In genomic region chr5:29456895-29457656, GRCm38 (mm10) we compare ENCODE assay signal across 23 mouse cellular contexts. TPM values are rescaled to one million over a fixed set of nuclear protein-coding genes. Genes with fewer than 3 reads are reported as not detected.
"Had no signal": no experiment of that assay in that cellular context is flagged by ENCODE, and none has a peak within 500 bp of the region (broad histone marks: within the 10 kb centered on the region; RNA-seq: fewer than 3 reads in every experiment).

No protein-coding gene starts in this region.

- H3K9ac ChIP-seq: liver, embryonic 13.5 days; liver, postnatal 0 days; lung, embryonic 15.5 days; midbrain, embryonic 13.5 days; stomach, embryonic 15.5 days had no signal

- H3K4me3 ChIP-seq: liver, embryonic 13.5 days; lung, embryonic 15.5 days; midbrain, embryonic 13.5 days; stomach, embryonic 15.5 days had no signal

- H3K4me2 ChIP-seq: liver, embryonic 13.5 days; lung, embryonic 15.5 days; midbrain, embryonic 13.5 days; stomach, embryonic 15.5 days had no signal

- H3K27ac ChIP-seq: kidney, postnatal 0 days; liver, embryonic 13.5 days; lung, embryonic 15.5 days; midbrain, embryonic 13.5 days; stomach, embryonic 15.5 days had no signal

- H3K9me3 ChIP-seq: liver, embryonic 13.5 days; lung, embryonic 15.5 days; midbrain, embryonic 13.5 days; stomach, embryonic 15.5 days had no signal

- ATAC-seq: liver, postnatal 0 days; midbrain, embryonic 13.5 days had no signal

- H3K27me3 ChIP-seq: liver, embryonic 13.5 days; lung, embryonic 15.5 days; midbrain, embryonic 13.5 days; stomach, embryonic 15.5 days had no signal

- H3K36me3 ChIP-seq: stomach, embryonic 15.5 days had no signal

- H3K4me1 ChIP-seq: liver, embryonic 13.5 days; lung, embryonic 15.5 days; midbrain, embryonic 13.5 days; stomach, embryonic 15.5 days had no signal

- DNase-seq: kidney, adult 11 months; kidney, adult 9 months; kidney, postnatal 36 days; layer of hippocampus, adult 9-11 months; layer of hippocampus, postnatal 36 days; liver; liver, embryonic 13.5 days; liver, postnatal 0 days; lung, postnatal 36 days; retina, postnatal 1 day; right cerebral cortex, postnatal 4 days; spleen, adult 18-20 months; thymus, postnatal 4 days had no signal

RNA-seq across cellular contexts. Expression of gene Mnx1, which starts 21.2 kb away (rescaled TPM):
- total RNA-seq: layer of hippocampus, adult 18-20 months; layer of hippocampus, postnatal 36 days; left cerebral cortex, adult 8-10 months; left cerebral cortex, postnatal 25 days; megakaryocyte progenitor cell, adult 5-6 weeks; midbrain, postnatal 0 days; neutrophil, adult 5-6 weeks had no signal
- polyA plus RNA-seq: kidney, postnatal 0 days; liver, embryonic 13.5 days; liver, postnatal 0 days; lung, embryonic 15.5 days; midbrain, embryonic 13.5 days; midbrain, postnatal 0 days had no signal
